Mouse (Mus musculus) cerebral cortex, adult 2 months (tissue): Measurements from ENCODE around the gene Prl2c2.

Experiments used
- WGBS: fragments of 180-500 bp; shearing (Covaris S2); methylation state at CpG from one replicate; pipeline ENCODE4 v1.1.7; 2018; 5-methylcytosine and 5-hydroxymethylcytosine counted together

Gene Prl2c2

GRCm38 (mm10) chr13:13005283-13005682 is at the start of gene Prl2c2:
Gene Prl2c2 (minus strand): TSS chr13:13005383.
- 43% methylated on average over 2 of the region's 2 CpGs for WGBS

- 62% methylated on average over 3 of the region's 3 CpGs for WGBS
Observed at GRCm38 (mm10) chr13:13025872-13026271, 20.7 kb upstream of the Prl2c2 start.

- WGBS = 88% methylated on average over 2 of the region's 2 CpGs
Observed at GRCm38 (mm10) chr13:13013993-13014549, 8.9 kb upstream of the Prl2c2 start.
